ENCODE assay signal across 8 mouse cellular contexts in the genomic region with DNA sequence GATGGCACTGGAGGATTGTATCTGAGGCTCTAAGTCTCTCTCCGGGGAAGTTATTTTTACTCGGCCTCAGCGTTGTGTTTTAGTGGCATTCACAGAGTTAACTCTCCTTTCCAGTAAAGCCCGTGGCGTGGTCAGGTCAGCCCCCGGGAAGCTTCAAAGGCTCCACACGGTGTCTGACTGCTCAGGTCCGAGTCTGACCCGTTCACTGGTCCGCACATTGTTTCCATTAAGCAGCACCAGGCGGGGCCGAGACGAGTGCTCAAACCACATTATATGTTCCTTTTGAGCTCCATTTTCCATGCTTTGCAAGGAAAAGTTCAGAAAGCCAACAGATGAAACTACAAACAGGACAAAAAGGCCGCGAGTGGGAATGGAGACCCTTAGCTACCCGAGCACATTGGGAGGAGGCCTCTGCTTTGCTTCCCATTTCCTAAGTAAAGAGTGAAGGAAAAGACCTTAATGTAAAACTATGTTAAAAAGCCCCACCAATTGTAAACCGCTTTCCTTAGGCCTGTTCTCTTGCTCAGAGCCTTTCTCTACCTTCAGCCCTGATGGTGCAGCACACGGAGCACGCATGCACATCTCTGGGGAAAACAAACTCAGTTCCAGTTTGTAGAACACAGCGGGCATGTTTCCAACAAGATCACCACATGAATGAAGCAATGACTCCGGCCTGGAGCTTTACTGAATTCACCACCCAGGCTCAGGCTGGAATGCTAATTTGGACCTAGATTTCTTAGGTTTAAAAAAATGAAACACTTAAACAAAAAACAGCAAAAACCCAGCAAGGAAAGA. TPM values are rescaled to one million over a fixed set of nuclear protein-coding genes. Genes with fewer than 3 reads are reported as not detected.
DNase-seq lines count a peak whose midpoint lies in the region; ATAC-seq and TF ChIP-seq lines count a peak whose summit lies in the region.

No protein-coding gene starts in this region.

- no peak for TF ChIP-seq POLR2A in heart, adult 2 months (IDR thresholded peaks at IDR 0.05; ENCODE audit: insufficient read depth, low read depth, low read length)

- 42% methylated on average over 21 of the region's 21 CpGs for WGBS in heart, adult 2 months
- 30% methylated on average over 21 of the region's 21 CpGs for WGBS in kidney, embryonic 14.5 days
- WGBS in midbrain, embryonic 14.5 days, result 23% methylated on average over 21 of the region's 21 CpGs

- no peaks in the 10 kb centered on the region for H3K9me3 ChIP-seq in kidney, embryonic 14.5 days (ENCODE audit: control insufficient read depth, low read length)
- no peaks in the 10 kb centered on the region for H3K9me3 ChIP-seq in midbrain, embryonic 14.5 days (ENCODE audit: control insufficient read depth, low read length)

- no peaks in the 10 kb centered on the region for H3K27me3 ChIP-seq in heart, adult 2 months (ENCODE audit: control insufficient read depth, insufficient read depth, low read length)
- no peaks in the 10 kb centered on the region for H3K27me3 ChIP-seq in kidney, embryonic 14.5 days (ENCODE audit: control insufficient read depth, insufficient read depth, low read length)
- H3K27me3 ChIP-seq in midbrain, embryonic 14.5 days (ENCODE audit: control insufficient read depth, insufficient read depth, low read length), result no peaks in the 10 kb centered on the region

- H3K4me3 ChIP-seq in heart, adult 2 months, result no peak overlapping the region
- H3K4me3 ChIP-seq in kidney, embryonic 14.5 days (ENCODE audit: low read length), result no peak overlapping the region
- H3K4me3 ChIP-seq in midbrain, embryonic 14.5 days (replicated peaks; ENCODE audit: low read depth, low read length), result no peak overlapping the region

- H3K27ac ChIP-seq in heart, adult 2 months, result 0 out of 2 replicates have a peak overlapping the region, but pooled peaks have one; percentile 5
- peak overlapping the region; percentile 20; the same call in 1 of the 2 replicates for H3K27ac ChIP-seq in kidney, embryonic 14.5 days (ENCODE audit: low read depth, low read length)
- H3K27ac ChIP-seq in midbrain, embryonic 14.5 days (replicated peaks; ENCODE audit: low read depth, low read length), result peak overlapping the region; percentile 57

- peaks cover 20% of the 10 kb centered on the region for H3K4me1 ChIP-seq in heart, adult 2 months (ENCODE audit: control insufficient read depth, insufficient read depth, low read length)
- H3K4me1 ChIP-seq in kidney, embryonic 14.5 days (ENCODE audit: control insufficient read depth, insufficient read depth, low read length), result peaks cover 8% of the 10 kb centered on the region; the same call in 1 of the 2 replicates
- H3K4me1 ChIP-seq in midbrain, embryonic 14.5 days (ENCODE audit: control insufficient read depth, insufficient read depth, low read length), result peaks cover 17% of the 10 kb centered on the region; the same call in 1 of the 2 replicates

- peaks cover 32% of the 10 kb centered on the region for H3K36me3 ChIP-seq in heart, adult 2 months (ENCODE audit: control insufficient read depth, insufficient read depth, low read length)
- peaks cover 34% of the 10 kb centered on the region for H3K36me3 ChIP-seq in kidney, embryonic 14.5 days (ENCODE audit: control insufficient read depth, insufficient read depth, low read length)
- no peaks in the 10 kb centered on the region for H3K36me3 ChIP-seq in midbrain, embryonic 14.5 days (ENCODE audit: control insufficient read depth, insufficient read depth, low read length)

- intact Hi-C loops in gastrocnemius, postnatal 14 days (cut with DNase I; ENCODE audit: low total_unique reads), result no loop called here
- intact Hi-C loops in heart, adult 2 months (cut with DNase I), result loop anchor here (5.0 kb wide), 1 partner anchor 41 kb away; a partner anchor contains a TSS

- DNase-seq in gastrocnemius, postnatal 14 days, result peak; percentile 21
- no peak for DNase-seq in gastrocnemius, adult 8-10 months (ENCODE audit: low spot score in 2 of 2)
- peak; percentile 44 to 63 for DNase-seq in adrenal gland, postnatal 36 days
- peak in 1 of 2 experiments; percentile 50 for DNase-seq in heart, adult 2 months
- peak; percentile 73 for DNase-seq in midbrain, embryonic 14.5 days
- no peak for DNase-seq in right cerebral cortex, postnatal 14 days
- DNase-seq in MN1 (ENCODE audit: low spot score), result no peak

- ATAC-seq in kidney, embryonic 14.5 days (ENCODE audit: low FRiP score, low TSS enrichment), result no peak
- no peak for ATAC-seq in midbrain, embryonic 14.5 days (ENCODE audit: low FRiP score, low TSS enrichment)

- TF ChIP-seq CTCF in heart, adult 2 months (IDR thresholded peaks at IDR 0.05), result no peak

- no peak for TF ChIP-seq EP300 in heart, adult 2 months (IDR thresholded peaks at IDR 0.05; ENCODE audit: insufficient read depth, low read depth, low read length)

- peaks cover 6% of the 10 kb centered on the region for H3K79me2 ChIP-seq in heart, adult 2 months (replicated peaks; ENCODE audit: control insufficient read depth, insufficient read depth, low read length)

- H3K9ac ChIP-seq in heart, adult 2 months (ENCODE audit: low read depth, low read length), result no peak overlapping the region
- H3K9ac ChIP-seq in kidney, embryonic 14.5 days (ENCODE audit: low read depth, low read length), result no peak overlapping the region
- H3K9ac ChIP-seq in midbrain, embryonic 14.5 days (replicated peaks; ENCODE audit: low read length), result no peak overlapping the region; the same call in 1 of the 2 replicates

- no peak overlapping the region for H3K4me2 ChIP-seq in kidney, embryonic 14.5 days (replicated peaks; ENCODE audit: low read depth, low read length)
- H3K4me2 ChIP-seq in midbrain, embryonic 14.5 days (ENCODE audit: low read length), result peak overlapping the region; percentile 24

RNA-seq across cellular contexts. Expression of a gene that starts 42.8 kb away (rescaled TPM):
- total RNA-seq in gastrocnemius, postnatal 14 days (2021), result 10 to 100 TPM; 47.4 to 49.0 TPM
- total RNA-seq in gastrocnemius, adult 8-10 months (2022), result 10 to 100 TPM; 34.6 to 42.5 (median 36.6) TPM
- total RNA-seq in adrenal gland, postnatal 36 days (2021), result 10 to 100 TPM; 79.7 to 81.0 TPM
- 10 to 100 TPM; 70.7 to 71.9 TPM for total RNA-seq in heart, adult 2 months (2021)
- polyA plus RNA-seq in heart, adult 2 months (2012; rRNA removed), result 37.9 and 51.1 TPM in 2 replicates
- 36.7 and 48.8 TPM in 2 replicates for polyA plus RNA-seq in kidney, embryonic 14.5 days (2014; fragmentation: Nextera tagmentation; extraction: Ambion mirVana)
- 5.9 and 7.8 TPM in 2 replicates for polyA plus RNA-seq in midbrain, embryonic 14.5 days (2014; fragmentation: Nextera tagmentation; extraction: Ambion mirVana)

Comparison
In these comparisons a context has a peak if more than half of its experiments do, and no peak if none do; other contexts are left out.
1. DNase-seq: peak in gastrocnemius, postnatal 14 days (single experiment), adrenal gland, postnatal 36 days (2 of 2) and midbrain, embryonic 14.5 days (single experiment); none in gastrocnemius, adult 8-10 months (0 of 2), right cerebral cortex, postnatal 14 days (single experiment) and MN1 (single experiment).
2. H3K27ac ChIP-seq: peak in every context shown above with its lines; median percentile 57 in midbrain, embryonic 14.5 days; 20 in kidney, embryonic 14.5 days; 5 in heart, adult 2 months.